Mouse (Mus musculus): ENCODE data around the gene Zcwpw1.
"Not testable (repeated sequence)": the region's sequence is repeated elsewhere in the genome, so short reads cannot be mapped to it uniquely, and the experiment has no call there.

GRCm38 (mm10) chr5:137871644-137872380 is 84.2 kb downstream of the Zcwpw1 start, which contains the start of gene Pilrb2:
- not testable (repeated sequence) for TF ChIP-seq POLR2A (IDR thresholded peaks at IDR 0.05; ENCODE audit: low read depth, low read length); CTCF (IDR thresholded peaks at IDR 0.05; ENCODE audit: extremely low read depth, insufficient read length, insufficient replicate concordance, low read depth, low read length)
